Mouse (Mus musculus) spleen, adult 2 months (tissue): ENCODE data around the gene Timm13. TPM values are rescaled to one million over a fixed set of nuclear protein-coding genes. Genes with fewer than 3 reads are reported as not detected.

ENCODE experiments used
- DNase-seq, 2 experiments: peaks; one replicate each; pipeline versions ENCODE4 v3.0.0 to v3.0.0-alpha.2; 2012 to 2021; ENCODE audit warnings: low spot score in 2 of 2, low read depth in 1 of 2
- H3K27ac ChIP-seq: fragments of 200-500 bp; 2 replicates; pipeline ENCODE4 v1.5.1; 2012; ENCODE audit warnings: low read length, inconsistent platforms; ENCODE audit not compliant: insufficient read depth
- H3K27me3 ChIP-seq: fragments of 200-500 bp; 2 replicates; pipeline ENCODE4 v1.6.1; 2012; ENCODE audit warnings: mild to moderate bottlenecking, moderate library complexity, low read length, inconsistent platforms; ENCODE audit not compliant: control insufficient read depth, insufficient read depth
- H3K36me3 ChIP-seq: fragments of 200-500 bp; 2 replicates; pipeline ENCODE4 v1.6.1; 2012; ENCODE audit warnings: mild to moderate bottlenecking, low read length, inconsistent platforms; ENCODE audit not compliant: control insufficient read depth, insufficient read depth
- H3K4me1 ChIP-seq: fragments of 200-500 bp; 2 replicates; pipeline ENCODE4 v1.6.1; 2011; ENCODE audit warnings: inconsistent platforms; ENCODE audit not compliant: control insufficient read depth, insufficient read depth, insufficient read length
- H3K4me3 ChIP-seq: fragments of 200-500 bp; 2 replicates; pipeline ENCODE4 v1.5.1; 2011; ENCODE audit warnings: mild to moderate bottlenecking, inconsistent platforms; ENCODE audit not compliant: insufficient read depth, insufficient read length; ENCODE audit errors: extremely low read depth
- CTCF ChIP-seq: fragments of 200-500 bp; IDR thresholded peaks from 2 replicates; pipeline ENCODE4 v1.5.1; 2011; ENCODE audit warnings: mild to moderate bottlenecking, inconsistent platforms; ENCODE audit not compliant: insufficient read depth, insufficient read length, insufficient replicate concordance; ENCODE audit errors: extremely low read depth
- POLR2A ChIP-seq: fragments of 200-500 bp; IDR thresholded peaks from 2 replicates; pipeline ENCODE4 v1.6.1; 2011; ENCODE audit warnings: low read depth, low read length, inconsistent platforms
- WGBS: fragments of 180-500 bp; shearing (Covaris S2); methylation state at CpG from one replicate; pipeline ENCODE4 v1.1.7; 2018; 5-methylcytosine and 5-hydroxymethylcytosine counted together
- polyA plus RNA-seq: library from polyadenylated mRNA; depleted of rRNA; stranded (reverse); fragments of >200 nt; gene quantifications from 2 replicates; pipeline ENCODE4 v1.2.3, GENCODE M21; 2012

Gene Timm13
- polyA plus RNA-seq, 1 experiment = 123 TPM

- H3K4me3 ChIP-seq = peak overlapping the region; percentile 35
- TF ChIP-seq POLR2A = no peak
- no peak for TF ChIP-seq CTCF
- H3K27ac ChIP-seq = no peak overlapping the region
- H3K36me3 ChIP-seq = 0 out of 2 replicates have a peak, but pooled peaks cover 2% of the 10 kb centered on the region
- DNase-seq = no peak
- H3K27me3 ChIP-seq = no peaks in the 10 kb centered on the region
- H3K4me1 ChIP-seq = peaks cover 47% of the 10 kb centered on the region
- WGBS = 5% methylated on average over 17 of the region's 17 CpGs
Observed at GRCm38 (mm10) chr10:80932700-80933420, 32.1 kb upstream of the Timm13 start.

- no peak for TF ChIP-seq CTCF
- TF ChIP-seq POLR2A = no peak
- 6% methylated on average over 20 of the region's 20 CpGs for WGBS
- no peak for DNase-seq
- Histone ChIP-seq H3K27me3 (no peaks in the 10 kb centered on the region), H3K36me3 (0 out of 2 replicates have a peak, but pooled peaks cover 2% of the 10 kb centered on the region), H3K27ac (no peak overlapping the region), H3K4me1 (peaks cover 40% of the 10 kb centered on the region), H3K4me3 (peak overlapping the region; percentile 35)
Observed at GRCm38 (mm10) chr10:80932206-80932605, 31.4 kb upstream of the Timm13 start.

- Histone ChIP-seq H3K4me1 (peaks cover 36% of the 10 kb centered on the region), H3K27ac (no peak overlapping the region), H3K27me3 (no peaks in the 10 kb centered on the region), H3K4me3 (0 out of 2 replicates have a peak overlapping the region, but pooled peaks have one; percentile 11), H3K36me3 (0 out of 2 replicates have a peak, but pooled peaks cover 2% of the 10 kb centered on the region)
- TF ChIP-seq CTCF = no peak
- TF ChIP-seq POLR2A = no peak
- 18% methylated on average over 26 of the region's 26 CpGs for WGBS
- no peak for DNase-seq
Observed at GRCm38 (mm10) chr10:80931695-80932094, 30.9 kb upstream of the Timm13 start.

- Histone ChIP-seq H3K27ac (0 out of 2 replicates have a peak overlapping the region, but pooled peaks have one; percentile 7), H3K4me3 (peak overlapping the region; percentile 70; the same call in 1 of the 2 replicates), H3K27me3 (no peaks in the 10 kb centered on the region), H3K36me3 (0 out of 2 replicates have a peak, but pooled peaks cover 2% of the 10 kb centered on the region), H3K4me1 (peaks cover 31% of the 10 kb centered on the region)
- DNase-seq = no peak
- 11% methylated on average over 14 of the region's 14 CpGs for WGBS
- TF ChIP-seq POLR2A (no peak), CTCF (no peak)
Observed at GRCm38 (mm10) chr10:80931153-80931671, 30.4 kb upstream of the Timm13 start.

- WGBS = under 1% methylated on average over 45 of the region's 45 CpGs
- peak; percentile 31 to 51 for DNase-seq
- TF ChIP-seq POLR2A = no peak
- no peak for TF ChIP-seq CTCF
- peak overlapping the region; percentile 70 for H3K4me3 ChIP-seq
- 0 out of 2 replicates have a peak, but pooled peaks cover 2% of the 10 kb centered on the region for H3K36me3 ChIP-seq
- H3K27ac ChIP-seq = peak overlapping the region; percentile 79
- peaks cover 25% of the 10 kb centered on the region for H3K4me1 ChIP-seq
- H3K27me3 ChIP-seq = no peaks in the 10 kb centered on the region
Observed at GRCm38 (mm10) chr10:80930361-80931152, 29.8 kb upstream of the Timm13 start.

GRCm38 (mm10) chr10:80929299-80930226 is 28.8 kb upstream of the Timm13 start, which contains the start of gene Gadd45b:
TSS of gene Gadd45b (plus strand) at chr10:80930073.
- no peak for TF ChIP-seq CTCF
- peak; percentile 99 for TF ChIP-seq POLR2A
- H3K27me3 ChIP-seq = no peaks in the 10 kb centered on the region
- peaks cover 25% of the 10 kb centered on the region for H3K4me1 ChIP-seq
- H3K36me3 ChIP-seq = 0 out of 2 replicates have a peak, but pooled peaks cover 2% of the 10 kb centered on the region
- peak within 1 kb of the TSS; percentile 79 for H3K27ac ChIP-seq
- under 1% methylated on average over 56 of the region's 56 CpGs for WGBS
- peak; percentile 98 to 99 for DNase-seq
- H3K4me3 ChIP-seq = peak within 1 kb of the TSS; percentile 70
